Mouse (Mus musculus): ENCODE measurements around the gene Pin4. TPM values are rescaled to one million over a fixed set of nuclear protein-coding genes. Genes with fewer than 3 reads are reported as not detected.

Pin4 gene
- total RNA-seq, 2 experiments from 2014 or later: 96.7 to 162 TPM

DNA sequence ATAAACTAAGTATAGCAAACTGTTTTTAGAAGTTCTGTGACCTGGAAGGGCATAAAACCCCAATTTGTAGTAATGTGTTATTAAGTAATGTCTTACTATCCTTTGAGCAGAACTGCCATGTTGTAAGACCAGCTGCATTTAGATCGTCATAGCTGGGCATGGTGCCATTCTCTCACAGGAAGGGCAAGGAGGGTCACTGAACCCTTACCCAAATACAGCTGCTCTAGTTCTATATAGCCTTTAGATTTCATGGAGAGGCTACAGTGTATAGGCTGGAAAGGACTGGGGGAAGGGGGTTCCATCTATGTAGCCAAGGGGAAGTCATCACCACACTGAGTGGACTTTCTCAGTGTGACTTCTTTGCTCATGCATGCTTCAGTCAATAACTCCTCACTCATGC is 21.9 kb downstream of the Pin4 start:
- ATAC-seq (replicated peaks; ENCODE audit: low FRiP score, low TSS enrichment, poor library complexity, severe bottlenecking): no peak

DNA sequence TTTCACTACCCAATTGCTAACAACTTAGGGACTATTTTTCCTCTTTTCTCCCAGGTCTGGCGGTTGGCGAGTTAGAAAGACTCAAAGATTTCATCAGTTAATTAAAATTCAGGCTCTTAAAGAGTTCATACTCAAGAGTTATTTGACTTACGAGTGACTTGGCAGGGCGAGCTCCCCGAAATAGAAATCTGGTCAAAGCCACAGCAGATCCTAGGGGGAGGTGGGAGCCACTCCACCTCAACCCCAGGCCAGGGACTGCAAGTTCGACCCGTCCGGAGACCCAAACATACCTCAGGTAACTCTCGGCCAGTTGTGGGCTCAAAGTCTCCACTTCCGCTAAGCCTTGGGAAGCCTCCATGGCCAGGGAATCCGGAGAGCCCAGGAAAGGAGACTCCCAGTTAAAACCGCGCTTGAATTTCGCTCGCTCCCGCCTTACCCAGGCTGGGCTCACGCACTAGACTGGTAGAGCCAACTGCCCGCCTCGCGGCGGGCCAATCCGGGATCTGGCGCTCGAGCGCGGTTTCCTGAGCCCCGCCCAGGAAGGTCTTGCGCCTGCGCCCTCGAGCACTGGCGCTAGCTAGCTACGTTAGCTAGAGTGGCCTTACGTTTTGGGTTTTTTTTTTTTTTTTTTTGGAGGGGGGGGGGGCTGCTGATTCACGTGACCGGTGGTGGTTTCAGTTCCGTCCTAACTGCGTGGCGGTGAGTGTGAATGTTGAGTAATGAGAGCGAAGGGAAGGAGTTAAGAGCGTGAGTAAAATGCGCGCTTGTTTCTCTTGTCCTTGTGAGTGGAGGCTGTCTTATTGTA is 37.6 kb downstream of the Pin4 start, which contains the start of gene Ercc6l:
Gene Ercc6l, minus strand, starts transcription at position 474 of the 805 bp plus-strand sequence.
- peak; percentile 98 for ATAC-seq (replicated peaks; ENCODE audit: low FRiP score, low TSS enrichment, poor library complexity, severe bottlenecking)

DNA sequence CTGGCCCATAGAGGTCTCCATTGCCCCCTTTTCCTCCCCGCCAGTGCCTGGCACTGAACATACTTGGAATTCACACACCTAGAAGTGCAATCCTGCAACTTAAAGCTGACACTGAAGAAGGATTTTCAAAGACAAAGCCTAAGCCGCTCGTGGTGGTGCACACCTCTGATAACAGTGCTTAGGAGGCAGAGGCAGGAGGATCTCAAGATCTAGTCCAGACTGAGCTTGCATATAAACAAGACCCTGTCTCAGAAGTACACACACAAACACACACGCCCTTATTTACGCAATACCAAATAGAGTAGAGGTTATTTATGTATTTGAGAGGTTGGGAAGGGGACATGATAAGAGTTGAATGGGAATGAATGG is 38.2 kb downstream of the Pin4 start:
- ATAC-seq (replicated peaks; ENCODE audit: low FRiP score, low TSS enrichment, poor library complexity, severe bottlenecking): 0 out of 2 replicates have a peak, but pooled peaks have one; percentile 13

DNA sequence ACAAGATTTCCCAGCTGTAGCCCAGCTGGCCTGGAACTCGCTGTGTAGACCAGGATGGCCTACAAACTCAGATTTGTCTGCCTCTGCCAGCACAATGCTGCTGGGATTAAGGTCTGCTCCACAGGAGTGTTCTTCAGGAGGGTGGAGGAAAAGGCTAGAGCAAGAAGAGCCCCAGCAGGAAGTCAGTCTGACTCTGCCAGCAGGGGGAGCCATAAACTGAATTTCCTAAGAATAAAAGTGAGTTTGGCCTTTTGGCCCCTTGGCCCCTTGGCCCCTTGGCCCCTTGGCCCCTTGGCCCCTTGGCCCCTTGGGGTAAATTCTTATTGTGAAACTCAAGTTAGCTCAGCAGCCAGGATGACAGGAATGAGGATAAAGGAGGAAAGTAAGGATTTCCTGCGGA is 40.5 kb downstream of the Pin4 start:
- ATAC-seq (replicated peaks; ENCODE audit: low FRiP score, low TSS enrichment, poor library complexity, severe bottlenecking): no peak

DNA sequence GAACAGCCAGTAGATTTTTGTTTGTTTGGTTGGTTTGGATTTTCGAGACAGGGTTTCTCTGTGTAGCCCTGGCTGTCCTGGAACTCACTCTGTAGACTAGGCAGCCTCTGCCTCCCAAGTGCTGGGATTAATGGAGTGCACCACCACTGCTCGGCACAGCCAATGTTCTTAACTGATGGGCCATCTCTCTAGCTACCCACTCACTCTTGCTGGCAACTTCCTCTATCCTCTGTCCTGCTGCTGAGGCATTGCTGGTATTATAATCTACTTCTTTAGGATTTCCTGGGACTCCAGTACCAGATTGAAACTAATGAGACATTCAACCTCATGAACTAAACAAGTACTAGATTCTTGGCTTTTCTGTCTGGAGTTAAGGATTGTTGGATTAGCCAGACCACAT is 41.3 kb downstream of the Pin4 start:
- no peak for ATAC-seq (replicated peaks; ENCODE audit: low FRiP score, low TSS enrichment, poor library complexity, severe bottlenecking)

DNA sequence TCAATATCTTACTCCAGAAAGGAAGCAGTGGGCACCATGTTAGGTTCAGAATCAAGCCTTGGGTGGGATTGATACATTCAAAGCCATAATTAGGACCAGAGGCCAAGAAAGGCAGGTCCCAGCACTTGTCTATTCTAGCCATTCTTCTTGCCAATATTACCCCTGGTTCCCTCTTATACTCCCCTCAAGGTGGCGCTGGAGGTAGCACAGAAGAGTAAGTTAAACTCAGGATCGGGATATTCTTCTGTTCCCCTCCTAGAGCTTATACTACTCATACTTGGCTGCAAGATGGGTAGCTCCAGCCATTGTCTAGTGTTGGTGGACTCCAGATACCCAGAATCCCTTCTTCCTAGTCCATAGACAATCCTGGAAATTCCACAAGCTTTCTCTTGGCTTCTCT is 43.8 kb downstream of the Pin4 start:
- no peak; the same call in 1 of the 2 replicates for ATAC-seq (replicated peaks; ENCODE audit: low FRiP score, low TSS enrichment, poor library complexity, severe bottlenecking)

DNA sequence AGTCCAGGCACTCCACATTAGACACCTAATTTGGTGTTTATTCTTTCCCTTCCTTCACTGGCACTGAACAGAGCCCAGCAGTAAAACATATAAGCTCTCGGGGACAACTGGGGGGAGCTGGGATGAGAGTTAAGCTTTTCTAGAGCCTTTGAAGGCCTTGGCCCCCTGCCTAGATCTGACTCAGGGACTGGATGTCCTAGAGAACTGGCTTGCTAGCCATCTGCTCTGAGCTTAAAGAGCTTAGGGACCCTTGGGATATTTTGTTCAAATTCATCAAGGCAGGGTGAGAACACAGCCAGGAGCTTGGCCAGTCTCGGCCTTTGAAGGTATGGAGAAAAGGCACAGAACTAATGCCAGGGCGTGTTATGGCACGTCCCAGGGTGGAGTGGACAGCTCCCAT is 44.3 kb downstream of the Pin4 start:
- ATAC-seq (replicated peaks; ENCODE audit: low FRiP score, low TSS enrichment, poor library complexity, severe bottlenecking): no peak

DNA sequence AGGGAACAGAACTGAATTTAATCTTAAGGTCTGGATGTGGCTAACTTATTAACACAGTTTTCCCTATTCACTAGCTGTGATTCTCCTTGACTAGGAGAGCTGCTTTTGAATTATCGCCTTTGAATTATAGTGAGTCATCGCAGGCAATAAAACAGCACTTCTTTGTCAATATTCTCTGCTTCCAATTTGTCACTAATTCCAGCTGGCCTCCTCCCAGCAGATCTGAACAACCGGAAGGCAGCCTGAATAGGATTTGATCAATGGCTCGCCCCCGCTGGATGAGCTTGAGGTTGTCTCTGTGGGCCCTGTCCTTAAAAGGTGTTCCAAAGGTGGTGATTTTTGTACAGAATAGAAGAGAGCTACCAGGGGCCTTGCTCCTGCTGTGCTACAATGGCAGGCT is 47.3 kb downstream of the Pin4 start:
- no peak for ATAC-seq (replicated peaks; ENCODE audit: low FRiP score, low TSS enrichment, poor library complexity, severe bottlenecking)

DNA sequence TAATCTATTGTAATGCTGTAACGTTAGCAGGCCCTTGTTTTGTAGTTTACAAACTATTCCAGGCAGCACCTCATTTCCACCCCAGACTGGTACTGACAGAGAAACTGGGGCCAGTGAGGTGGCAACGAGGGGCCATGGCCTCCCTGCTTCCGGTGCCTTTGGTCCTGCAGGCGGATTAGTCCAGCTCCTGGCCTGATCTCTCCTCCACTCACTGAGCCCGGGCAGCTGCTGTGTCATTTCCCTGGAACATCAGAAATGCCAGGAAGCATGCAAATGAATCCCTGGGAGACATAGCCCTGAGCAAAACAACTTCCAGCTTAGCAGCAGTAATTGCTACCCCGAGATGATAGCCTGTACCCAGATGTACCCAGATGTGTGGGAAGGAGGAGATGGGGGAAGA is 47.7 kb downstream of the Pin4 start:
- no peak for ATAC-seq (replicated peaks; ENCODE audit: low FRiP score, low TSS enrichment, poor library complexity, severe bottlenecking)

DNA sequence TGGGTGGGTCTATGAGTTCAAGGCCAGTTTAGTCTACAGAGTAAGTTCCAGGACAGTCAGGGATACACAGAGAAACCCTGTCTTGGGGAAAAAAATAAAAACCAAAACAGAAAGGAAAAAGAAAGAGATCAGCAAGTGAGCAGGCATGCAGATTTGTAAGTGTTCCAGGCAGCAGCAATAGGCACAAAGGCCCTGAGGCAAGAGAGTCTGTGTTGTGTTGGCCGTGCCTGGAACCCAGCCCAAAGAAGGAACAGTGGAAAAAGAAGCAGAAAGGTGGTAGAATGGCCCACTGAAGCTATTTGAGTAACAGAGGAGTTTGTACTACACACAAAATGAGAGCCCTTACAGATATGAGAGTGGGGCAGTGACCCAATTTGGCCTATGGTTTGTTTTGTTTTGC is 50.5 kb downstream of the Pin4 start:
- ATAC-seq (replicated peaks; ENCODE audit: low FRiP score, low TSS enrichment, poor library complexity, severe bottlenecking): no peak

DNA sequence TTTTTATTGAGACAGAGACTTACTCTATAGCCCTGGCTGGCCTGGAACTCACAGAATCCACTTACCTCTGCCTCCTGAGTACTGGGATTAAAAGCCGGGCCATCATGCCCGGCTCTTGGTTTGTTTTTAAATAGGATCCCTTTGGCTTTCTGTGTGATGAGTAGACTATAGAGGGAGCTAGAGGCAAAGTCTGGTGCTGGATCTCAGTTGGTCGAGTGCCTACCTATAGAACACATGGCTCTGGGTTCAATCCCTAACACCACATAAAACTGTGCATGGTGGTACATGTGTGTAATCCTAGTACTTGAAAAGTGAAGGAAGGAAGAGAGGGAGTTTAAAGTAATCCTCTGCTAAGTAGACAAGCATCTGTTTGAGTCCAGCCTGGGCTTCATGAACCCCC is 50.9 kb downstream of the Pin4 start:
- ATAC-seq (replicated peaks; ENCODE audit: low FRiP score, low TSS enrichment, poor library complexity, severe bottlenecking): peak; percentile 75

DNA sequence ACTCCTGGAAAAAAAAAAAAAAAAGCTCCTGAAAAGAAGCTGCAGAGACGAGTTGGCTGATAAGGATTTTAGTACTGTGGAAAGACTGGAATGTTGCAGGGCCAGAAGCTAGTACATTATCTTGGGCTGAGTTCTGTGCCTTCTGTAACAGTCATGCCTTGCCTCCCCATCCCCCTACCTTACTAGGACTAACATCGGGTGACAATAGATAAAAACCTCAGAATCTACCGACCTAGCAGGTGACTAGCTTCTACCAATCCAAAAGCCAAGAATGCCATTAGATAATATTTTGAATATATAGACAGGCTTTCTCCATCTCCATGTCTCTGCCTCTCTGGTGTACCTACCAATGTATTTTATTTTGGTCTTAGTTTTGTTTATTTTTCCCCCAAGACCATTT is 51.7 kb downstream of the Pin4 start:
- ATAC-seq (replicated peaks; ENCODE audit: low FRiP score, low TSS enrichment, poor library complexity, severe bottlenecking): peak; percentile 97

DNA sequence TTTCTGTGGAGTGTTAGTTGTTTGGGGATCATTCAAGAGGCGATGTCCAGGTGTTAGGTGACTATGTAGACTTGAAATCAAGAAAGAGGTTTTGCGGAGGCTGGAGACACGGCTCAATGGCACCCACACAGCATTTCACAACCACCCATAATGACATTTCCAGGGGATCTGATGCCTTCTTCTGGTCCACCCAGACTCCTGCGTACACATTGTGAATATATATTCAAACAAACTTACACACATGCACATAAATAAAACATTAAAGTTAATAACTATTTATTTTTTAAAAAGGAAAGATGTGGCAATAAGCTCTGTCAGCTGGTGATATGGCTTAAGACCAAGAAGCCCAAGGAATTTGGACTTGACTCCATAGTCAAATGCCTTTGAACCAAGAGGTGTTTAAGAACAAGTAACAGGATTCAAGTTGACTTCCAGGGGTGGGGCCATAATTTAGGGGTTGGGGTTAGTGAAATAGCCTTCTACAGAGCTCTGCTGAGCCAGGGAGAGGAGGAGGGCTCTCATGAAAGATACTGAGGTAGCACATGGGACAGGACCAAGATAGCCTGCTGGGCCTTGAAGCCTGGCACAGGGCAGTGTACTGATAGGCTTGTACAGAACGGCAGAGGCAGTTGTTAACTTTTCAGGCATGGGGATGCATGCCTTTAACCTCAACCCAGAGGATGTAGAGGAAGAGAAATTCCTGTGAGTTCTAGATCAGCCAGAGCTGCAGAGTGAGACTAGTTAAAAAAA is 56.5 kb downstream of the Pin4 start:
- peak; percentile 71 for ATAC-seq (replicated peaks; ENCODE audit: low FRiP score, low TSS enrichment, poor library complexity, severe bottlenecking)

Other genes with a start within 250 kb of the Pin4 start
- 0.52 and 4.6 TPM in 2 replicates for gene Rtl5, start 48.1 kb upstream of the Pin4 start, total RNA-seq (2014; fragmentation: Nextera tagmentation)
- 1.2 TPM in 1 of 2 replicates, not detected in the other for gene Rtl5, start 48.1 kb upstream of the Pin4 start, total RNA-seq (2017)
- 14.2 and 22.9 TPM in 2 replicates for gene Ercc6l, start 37.6 kb downstream of the Pin4 start, total RNA-seq (2014; fragmentation: Nextera tagmentation)
- 27.2 and 27.8 TPM in 2 replicates for gene Ercc6l, start 37.6 kb downstream of the Pin4 start, total RNA-seq (2017)
- 4,499 and 4,557 TPM in 2 replicates for gene Rps4x, start 69.9 kb downstream of the Pin4 start, total RNA-seq (2014; fragmentation: Nextera tagmentation)
- 2,530 and 2,821 TPM in 2 replicates for gene Rps4x, start 69.9 kb downstream of the Pin4 start, total RNA-seq (2017)
- gene Cited1, start 132.7 kb downstream of the Pin4 start, total RNA-seq (2014; fragmentation: Nextera tagmentation): not detected in 2 replicates
- not detected in 2 replicates for gene Cited1, start 132.7 kb downstream of the Pin4 start, total RNA-seq (2017)